Mouse (Mus musculus) forebrain, embryonic 11.5 days (tissue): ENCODE results near the gene Zfp385b. TPM values are rescaled to one million over a fixed set of nuclear protein-coding genes. Genes with fewer than 3 reads are reported as not detected.
A peak's percentile ranks its signal among the peaks of the same experiment; 100 is the strongest.
"Not testable (repeated sequence)": the region's sequence is repeated elsewhere in the genome, so short reads cannot be mapped to it uniquely, and the experiment has no call there.

Source experiments
- ATAC-seq: fragments of 200-750 bp; cut with Nextera tagmentation; replicated peaks from 2 replicates; pipeline ENCODE4 v1.8.0; 2017; ENCODE audit warnings: moderate TSS enrichment; ENCODE audit not compliant: low FRiP score
- DNase-seq: peaks from one replicate; pipeline ENCODE4 v3.0.0-alpha.2; 2017; ENCODE audit warnings: low spot score
- H3K27ac ChIP-seq: fragments of 300-500 bp; sonication (generic); 2 replicates; pipeline ENCODE4 v1.5.1; 2014; ENCODE audit warnings: low read depth, low read length
- H3K27me3 ChIP-seq: fragments of 300-500 bp; sonication (generic); 2 replicates; pipeline ENCODE4 v1.6.1; 2014; ENCODE audit warnings: mild to moderate bottlenecking, low read length, mixed read lengths; ENCODE audit not compliant: control insufficient read depth, insufficient read depth
- H3K36me3 ChIP-seq: fragments of 300-500 bp; sonication (generic); 2 replicates; pipeline ENCODE4 v1.6.1; 2014; ENCODE audit warnings: mild to moderate bottlenecking, low read length, moderate library complexity, mixed read lengths; ENCODE audit not compliant: control insufficient read depth, insufficient read depth
- H3K4me1 ChIP-seq: fragments of 300-500 bp; sonication (generic); replicated peaks from 2 replicates; pipeline ENCODE4 v1.6.1; 2014; ENCODE audit warnings: low read length, mixed read lengths; ENCODE audit not compliant: control insufficient read depth, insufficient read depth
- H3K4me2 ChIP-seq: fragments of 300-500 bp; sonication (generic); 2 replicates; pipeline ENCODE4 v1.6.1; 2014; ENCODE audit warnings: low read depth, mild to moderate bottlenecking, low read length, moderate library complexity, mixed read lengths; ENCODE audit not compliant: severe bottlenecking
- H3K4me3 ChIP-seq: fragments of 300-500 bp; sonication (generic); 2 replicates; pipeline ENCODE4 v1.5.1; 2014; ENCODE audit warnings: low read depth, low read length
- H3K9ac ChIP-seq: fragments of 300-500 bp; sonication (generic); 2 replicates; pipeline ENCODE4 v1.6.1; 2014; ENCODE audit warnings: low read length
- H3K9me3 ChIP-seq: fragments of 300-500 bp; sonication (generic); 2 replicates; pipeline ENCODE4 v1.6.1; 2016; ENCODE audit warnings: low read length, mixed read lengths; ENCODE audit not compliant: control insufficient read depth
- whole genome bisulfite sequencing: fragments of 180-500 bp; shearing (Covaris S2); extraction: QIAGEN DNeasy Blood & Tissue Kit; methylation state at CpG from one replicate; pipeline ENCODE4 v1.1.7; 2014; 5-methylcytosine and 5-hydroxymethylcytosine counted together
- polyA plus RNA-seq: library from polyadenylated mRNA; unstranded; fragments of >200 nt; fragmentation: Nextera tagmentation; extraction: Ambion mirVana; gene quantifications from 2 replicates; pipeline ENCODE4 v1.2.1, GENCODE M21; 2014

The Zfp385b gene
- polyA plus RNA-seq, 1 experiment from 2014 or later, result 1.0 TPM

- Histone ChIP-seq H3K9ac (no peak overlapping the region), H3K4me2 (no peak overlapping the region), H3K27me3 (no peaks in the 10 kb centered on the region), H3K4me3 (no peak overlapping the region), H3K9me3 (no peaks in the 10 kb centered on the region), H3K36me3 (no peaks in the 10 kb centered on the region), H3K4me1 (no peaks in the 10 kb centered on the region), H3K27ac (no peak overlapping the region)
- DNase-seq, result no peak
- no peak for ATAC-seq
- 90% methylated on average over 6 of the region's 6 CpGs for WGBS
These were observed 359.4 kb downstream of the Zfp385b start for GRCm38 (mm10) chr2:77460011-77460410.

GRCm38 (mm10) chr2:77458431-77458830, 361.0 kb downstream of the Zfp385b start:
- 88% methylated on average over 6 of the region's 6 CpGs for WGBS

GRCm38 (mm10) chr2:77457120-77457519, 362.3 kb downstream of the Zfp385b start:
- H3K4me3 ChIP-seq, result no peak overlapping the region
- H3K27ac ChIP-seq, result no peak overlapping the region
- no peaks in the 10 kb centered on the region for H3K4me1 ChIP-seq
- H3K27me3 ChIP-seq, result no peaks in the 10 kb centered on the region
- DNase-seq (no peak), ATAC-seq (no peak)
- H3K9me3 ChIP-seq, result no peaks in the 10 kb centered on the region
- no peak overlapping the region for H3K9ac ChIP-seq
- 82% methylated on average over 1 of the region's 1 CpGs for WGBS
- H3K4me2 ChIP-seq, result no peak overlapping the region
- H3K36me3 ChIP-seq, result no peaks in the 10 kb centered on the region

More at GRCm38 (mm10) chr2:77458431-77458830, 361.0 kb downstream of the Zfp385b start:
- Histone ChIP-seq H3K4me3 (no peak overlapping the region), H3K9me3 (no peaks in the 10 kb centered on the region), H3K9ac (no peak overlapping the region), H3K4me2 (no peak overlapping the region), H3K4me1 (no peaks in the 10 kb centered on the region), H3K27me3 (no peaks in the 10 kb centered on the region), H3K36me3 (no peaks in the 10 kb centered on the region), H3K27ac (no peak overlapping the region)
- ATAC-seq (no peak), DNase-seq (no peak)

- 56% methylated on average over 4 of the region's 4 CpGs for WGBS
- Histone ChIP-seq H3K9me3 (no peaks in the 10 kb centered on the region), H3K27ac (no peak overlapping the region), H3K36me3 (no peaks in the 10 kb centered on the region), H3K4me2 (no peak overlapping the region), H3K4me3 (no peak overlapping the region), H3K27me3 (no peaks in the 10 kb centered on the region), H3K9ac (no peak overlapping the region), H3K4me1 (no peaks in the 10 kb centered on the region)
- ATAC-seq (peak; percentile 56; the same call in 1 of the 2 replicates), DNase-seq (peak; percentile 65)
These were observed 362.8 kb downstream of the Zfp385b start for GRCm38 (mm10) chr2:77456602-77457001.

DNA sequence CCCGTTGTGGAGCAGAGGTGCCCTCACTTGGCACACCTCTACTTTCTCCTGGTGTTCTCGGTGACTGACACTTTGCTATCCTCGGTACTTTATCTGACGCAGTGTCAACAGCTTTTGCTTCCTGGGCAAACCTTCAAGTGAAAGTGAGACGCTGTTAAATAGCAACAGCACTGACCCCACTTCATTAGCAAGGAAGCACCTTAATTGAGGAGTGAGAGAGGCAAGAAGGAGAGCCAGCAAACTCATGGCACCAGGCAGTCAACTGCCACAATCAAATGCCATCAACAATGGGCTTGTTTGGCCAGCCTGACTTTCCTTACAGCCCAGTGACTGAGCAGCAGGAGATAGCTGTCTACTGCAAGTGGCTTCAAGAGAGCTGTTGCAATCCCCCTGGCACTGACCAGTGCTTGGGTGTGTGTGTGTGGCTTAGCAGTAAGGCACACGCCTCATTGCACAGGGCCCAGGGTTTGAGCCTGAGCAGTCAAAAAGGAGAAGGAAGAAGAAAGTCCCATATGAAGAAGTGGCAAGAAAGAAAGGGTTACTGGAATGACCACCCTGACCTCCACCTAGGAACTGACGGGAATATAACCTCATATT, 365.0 kb downstream of the Zfp385b start:
- no peak for ATAC-seq
- H3K4me3 ChIP-seq, result no peak overlapping the region
- H3K9ac ChIP-seq, result no peak overlapping the region
- no peaks in the 10 kb centered on the region for H3K9me3 ChIP-seq
- WGBS, result 81% methylated on average over 7 of the region's 7 CpGs
- no peak for DNase-seq
- no peak overlapping the region for H3K4me2 ChIP-seq
- H3K4me1 ChIP-seq, result no peaks in the 10 kb centered on the region
- H3K27ac ChIP-seq, result no peak overlapping the region
- H3K27me3 ChIP-seq, result no peaks in the 10 kb centered on the region
- H3K36me3 ChIP-seq, result no peaks in the 10 kb centered on the region

DNA sequence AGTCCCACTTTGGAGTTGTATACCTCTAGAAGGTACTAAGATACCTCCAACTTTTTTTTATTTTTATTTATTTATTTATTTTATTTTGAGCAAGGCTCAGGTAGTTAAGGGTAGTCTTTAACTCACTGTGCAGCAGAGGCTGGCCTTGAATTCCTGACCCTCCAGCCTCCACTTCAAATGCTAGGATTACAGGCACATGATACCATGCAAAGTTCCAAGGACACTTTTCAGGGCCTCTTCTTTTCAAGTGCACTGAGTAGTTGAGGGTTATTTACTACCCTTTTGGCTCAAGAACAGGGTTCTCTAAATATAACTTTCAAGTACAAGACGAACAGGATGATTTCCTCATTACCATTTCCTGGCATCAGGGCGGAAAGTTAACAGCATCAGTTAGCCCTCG, 365.7 kb downstream of the Zfp385b start:
- WGBS, result 92% methylated on average over 3 of the region's 3 CpGs
- DNase-seq (no peak), ATAC-seq (no peak)
- Histone ChIP-seq H3K9ac (no peak overlapping the region), H3K27ac (no peak overlapping the region), H3K4me2 (no peak overlapping the region), H3K36me3 (no peaks in the 10 kb centered on the region), H3K4me1 (no peaks in the 10 kb centered on the region), H3K27me3 (no peaks in the 10 kb centered on the region), H3K9me3 (no peaks in the 10 kb centered on the region), H3K4me3 (no peak overlapping the region)

DNA sequence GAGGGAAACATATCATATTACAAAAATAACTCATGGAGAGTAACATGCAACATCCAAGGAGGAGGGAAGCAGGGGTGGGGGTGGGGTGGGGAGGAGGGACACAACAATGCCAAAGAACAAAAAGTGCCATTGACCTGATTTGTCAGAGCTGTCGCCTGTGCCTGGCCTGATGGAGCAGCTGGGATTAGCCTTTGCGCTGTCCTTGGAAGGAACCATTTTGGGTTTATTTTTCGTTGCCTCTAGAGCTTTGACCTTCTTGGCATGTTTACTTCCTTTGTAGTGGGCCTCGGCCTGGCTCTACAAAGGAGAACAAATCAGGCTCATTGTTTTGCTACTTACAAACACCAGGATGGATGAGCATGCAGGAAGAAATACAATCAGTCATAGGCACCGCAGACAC, 369.4 kb downstream of the Zfp385b start:
- H3K27me3 ChIP-seq, H3K9ac ChIP-seq, ATAC-seq, H3K4me2 ChIP-seq, H3K4me3 ChIP-seq, H3K27ac ChIP-seq, H3K4me1 ChIP-seq, H3K36me3 ChIP-seq, H3K9me3 ChIP-seq, DNase-seq: not testable (repeated sequence)
- 66% methylated on average over 5 of the region's 5 CpGs for WGBS

DNA sequence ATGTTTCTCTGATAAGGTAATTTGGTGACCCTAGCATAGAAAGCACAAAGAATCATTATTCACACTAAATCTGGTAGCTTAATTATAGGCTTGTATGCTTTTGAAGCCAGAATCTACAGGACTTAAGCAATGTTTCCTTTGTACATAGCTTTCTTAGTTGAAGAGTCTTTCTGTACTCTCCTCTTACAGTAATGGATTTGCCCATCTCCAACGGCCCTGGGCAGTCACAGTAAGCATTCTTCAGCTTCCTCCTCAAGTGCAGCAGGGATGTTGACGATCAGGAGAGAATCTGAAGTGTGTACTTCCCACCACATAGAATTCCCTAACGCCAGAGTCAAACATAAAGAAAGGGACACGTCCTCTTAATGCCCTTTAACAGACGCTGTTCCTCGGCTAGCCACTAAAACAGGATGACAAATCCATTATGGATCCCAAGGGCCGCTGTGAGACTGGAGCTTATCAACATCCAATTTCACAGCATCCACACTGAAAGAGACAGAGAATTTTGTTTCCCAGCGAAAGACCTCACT, 370.4 kb downstream of the Zfp385b start:
- H3K27ac ChIP-seq, result no peak overlapping the region

GRCm38 (mm10) chr2:77444282-77444681, 375.2 kb downstream of the Zfp385b start:
- Histone ChIP-seq H3K27me3 (no peaks in the 10 kb centered on the region), H3K4me2 (no peak overlapping the region), H3K4me1 (no peaks in the 10 kb centered on the region), H3K9me3 (no peaks in the 10 kb centered on the region), H3K9ac (no peak overlapping the region), H3K27ac (no peak overlapping the region), H3K36me3 (no peaks in the 10 kb centered on the region), H3K4me3 (no peak overlapping the region)
- 91% methylated on average over 8 of the region's 8 CpGs for WGBS
- DNase-seq (no peak), ATAC-seq (no peak)

More for the DNA sequence above, 370.4 kb downstream of the Zfp385b start:
- DNase-seq (no peak), ATAC-seq (no peak)
- Histone ChIP-seq H3K4me3 (no peak overlapping the region), H3K4me2 (no peak overlapping the region), H3K36me3 (no peaks in the 10 kb centered on the region), H3K27me3 (no peaks in the 10 kb centered on the region), H3K4me1 (no peaks in the 10 kb centered on the region), H3K9ac (no peak overlapping the region), H3K9me3 (no peaks in the 10 kb centered on the region)
- WGBS, result 60% methylated on average over 8 of the region's 8 CpGs
